Mouse (Mus musculus): ENCODE results near the gene Slc16a5.

- TF ChIP-seq GATA1 (IDR thresholded peaks at IDR 0.05; ENCODE audit: borderline replicate concordance, low read length) (no peak), FLI1 (IDR thresholded peaks at IDR 0.05; ENCODE audit: low read length) (no peak)
Measured at GRCm38 (mm10) chr11:115488551-115489104, 26.4 kb downstream of the Slc16a5 start.
